Comparison of ENCODE assay signal across 18 mouse cellular contexts in genomic region chr9:65681634-65681940, GRCm38 (mm10). TPM values are rescaled to one million over a fixed set of nuclear protein-coding genes. Genes with fewer than 3 reads are reported as not detected.
DNase-seq lines count a peak whose midpoint lies in the region; ATAC-seq and TF ChIP-seq lines count a peak whose summit lies in the region.
"Had no signal": no experiment of that assay in that cellular context is flagged by ENCODE, and none has a peak within 500 bp of the region (broad histone marks: within the 10 kb centered on the region; RNA-seq: fewer than 3 reads in every experiment).

No protein-coding gene starts in this region.

- ATAC-seq in hindbrain, embryonic 14.5 days (ENCODE audit: low FRiP score): no peak
- ATAC-seq in hindbrain, postnatal 0 days: no peak
- ATAC-seq in lung, embryonic 16.5 days (ENCODE audit: low read depth): no peak
- ATAC-seq in inflammation-experienced regulatory T-cells, adult 6 months: no peak
- ATAC-seq: forebrain, embryonic 14.5 days; midbrain, embryonic 16.5 days had no signal

- no peak for TF ChIP-seq CTCF in gastrocnemius, adult 2 months (IDR thresholded peaks at IDR 0.05)
- TF ChIP-seq CTCF in hindbrain, postnatal 0 days (IDR thresholded peaks at IDR 0.05; ENCODE audit: low read depth): no peak

- H3K4me1 ChIP-seq in hindbrain, embryonic 14.5 days (replicated peaks; ENCODE audit: control insufficient read depth, insufficient read depth, low read length): peaks cover 49% of the 10 kb centered on the region
- peaks cover 28% of the 10 kb centered on the region for H3K4me1 ChIP-seq in hindbrain, postnatal 0 days (ENCODE audit: insufficient read depth, low read length)
- peaks cover 51% of the 10 kb centered on the region for H3K4me1 ChIP-seq in lung, embryonic 16.5 days (replicated peaks; ENCODE audit: control insufficient read depth, insufficient read depth, low read length)

- H3K36me3 ChIP-seq in hindbrain, embryonic 14.5 days (replicated peaks; ENCODE audit: control insufficient read depth, insufficient read depth): peaks cover 6% of the 10 kb centered on the region
- peaks cover 6% of the 10 kb centered on the region; the same call in 1 of the 2 replicates for H3K36me3 ChIP-seq in hindbrain, postnatal 0 days (ENCODE audit: insufficient read depth, low read length)
- H3K36me3 ChIP-seq in lung, embryonic 16.5 days (ENCODE audit: control insufficient read depth, insufficient read depth, low read length): peaks cover 4% of the 10 kb centered on the region
- H3K36me3 ChIP-seq: hindbrain, embryonic 15.5 days had no signal

- 0 out of 2 replicates have a peak overlapping the region, but pooled peaks have one; percentile 16 for H3K9ac ChIP-seq in hindbrain, embryonic 14.5 days
- no peak overlapping the region for H3K9ac ChIP-seq in hindbrain, postnatal 0 days (replicated peaks; ENCODE audit: low read length)
- H3K9ac ChIP-seq in lung, embryonic 16.5 days (ENCODE audit: low read length): no peak overlapping the region
- H3K9ac ChIP-seq: hindbrain, embryonic 15.5 days; limb, embryonic 15.5 days; lung, embryonic 14.5 days had no signal

- intact Hi-C loops in gastrocnemius, adult 2 months (cut with DNase I): no loop called here

- peak overlapping the region; percentile 8; the same call in 1 of the 2 replicates for H3K4me3 ChIP-seq in gastrocnemius, adult 2 months
- no peak overlapping the region for H3K4me3 ChIP-seq in hindbrain, embryonic 14.5 days (replicated peaks; ENCODE audit: low read length)
- no peak overlapping the region for H3K4me3 ChIP-seq in hindbrain, postnatal 0 days (ENCODE audit: low read length)
- no peak overlapping the region for H3K4me3 ChIP-seq in lung, embryonic 16.5 days (ENCODE audit: low read length)
- H3K4me3 ChIP-seq: erythroblast, embryonic 14.5 days; hindbrain, embryonic 15.5 days; limb, embryonic 15.5 days had no signal

- DNase-seq in gastrocnemius, adult 2 months: no peak
- DNase-seq in gastrocnemius, adult 18-20 months (ENCODE audit: low spot score): no peak
- no peak for DNase-seq in hindbrain, embryonic 14.5 days (ENCODE audit: low spot score)
- DNase-seq in hindbrain, postnatal 0 days (ENCODE audit: low spot score): no peak
- no peak for DNase-seq in lung, postnatal 36 days
- DNase-seq: adrenal gland, postnatal 14 days; cerebellum, adult 8-10 months; gastrocnemius, postnatal 10 days; kidney, adult 9 months; kidney, postnatal 36 days had no signal

- H3K27me3 ChIP-seq in hindbrain, embryonic 14.5 days (ENCODE audit: control insufficient read depth, insufficient read depth, low read length): no peaks in the 10 kb centered on the region
- H3K27me3 ChIP-seq in hindbrain, postnatal 0 days (ENCODE audit: insufficient read depth, low read length): no peaks in the 10 kb centered on the region
- no peaks in the 10 kb centered on the region for H3K27me3 ChIP-seq in lung, embryonic 16.5 days (ENCODE audit: control insufficient read depth, insufficient read depth, low read depth, low read length)
- H3K27me3 ChIP-seq: hindbrain, embryonic 15.5 days; limb, embryonic 15.5 days had no signal

- no peak overlapping the region for H3K4me2 ChIP-seq in hindbrain, embryonic 14.5 days (replicated peaks)
- H3K4me2 ChIP-seq in hindbrain, postnatal 0 days (ENCODE audit: low read depth, low read length): no peak overlapping the region
- H3K4me2 ChIP-seq in lung, embryonic 16.5 days (ENCODE audit: low read depth, low read length): peak overlapping the region; percentile 3; the same call in 1 of the 2 replicates
- H3K4me2 ChIP-seq: hindbrain, embryonic 15.5 days; limb, embryonic 15.5 days had no signal

- peak overlapping the region; percentile 92 for H3K27ac ChIP-seq in gastrocnemius, adult 2 months
- no peak overlapping the region for H3K27ac ChIP-seq in hindbrain, embryonic 14.5 days
- no peak overlapping the region for H3K27ac ChIP-seq in hindbrain, postnatal 0 days
- H3K27ac ChIP-seq in lung, embryonic 16.5 days (ENCODE audit: low read length): 0 out of 2 replicates have a peak overlapping the region, but pooled peaks have one; percentile 8
- H3K27ac ChIP-seq: hindbrain, embryonic 15.5 days; limb, embryonic 15.5 days had no signal

- no peaks in the 10 kb centered on the region for H3K9me3 ChIP-seq in hindbrain, embryonic 14.5 days (ENCODE audit: control insufficient read depth, low read length)
- no peaks in the 10 kb centered on the region for H3K9me3 ChIP-seq in hindbrain, postnatal 0 days (ENCODE audit: low read length)
- no peaks in the 10 kb centered on the region for H3K9me3 ChIP-seq in lung, embryonic 16.5 days (ENCODE audit: control insufficient read depth, low read length)
- H3K9me3 ChIP-seq: hindbrain, embryonic 15.5 days; limb, embryonic 15.5 days had no signal

- WGBS in hindbrain, embryonic 14.5 days: 94% methylated on average over 2 of the region's 2 CpGs
- WGBS in hindbrain, postnatal 0 days: 86% methylated on average over 2 of the region's 2 CpGs
- WGBS in lung, embryonic 16.5 days: 83% methylated on average over 2 of the region's 2 CpGs

RNA-seq across cellular contexts. Expression of gene Oaz2, which starts 13.8 kb away (rescaled TPM):
- total RNA-seq in gastrocnemius, adult 2 months (2021): 100 to 1,000 TPM; 195 to 201 TPM
- total RNA-seq in gastrocnemius, adult 18-20 months (2021): 100 to 1,000 TPM; 223 to 247 TPM
- 280 and 287 TPM in 2 replicates for polyA plus RNA-seq in hindbrain, embryonic 14.5 days (2014; fragmentation: Nextera tagmentation; extraction: Ambion mirVana)
- total RNA-seq in hindbrain, postnatal 0 days (2014; rRNA removed): 274 and 284 TPM in 2 replicates
- 365 and 387 TPM in 2 replicates for polyA plus RNA-seq in hindbrain, postnatal 0 days (2015; fragmentation: Nextera tagmentation; extraction: Ambion mirVana)
- 455 and 472 TPM in 2 replicates for polyA plus RNA-seq in lung, embryonic 16.5 days (2015; fragmentation: Nextera tagmentation; extraction: Ambion mirVana)
- polyA plus RNA-seq in inflammation-experienced regulatory T-cells, adult 6 months (2017; shearing (Covaris generic)): 10 to 100 TPM; 26.3 to 30.5 (median 26.9) TPM

RNA-seq across cellular contexts. Expression of gene Rbpms2, which starts 52.1 kb away (rescaled TPM):
- total RNA-seq in gastrocnemius, adult 2 months (2021): 1 to 10 TPM in 1 of 2 experiments, under 1 TPM in 1; 0.99 to 1.8 TPM
- 1 to 10 TPM; 1.5 to 2.3 TPM for total RNA-seq in gastrocnemius, adult 18-20 months (2021)
- polyA plus RNA-seq in hindbrain, embryonic 14.5 days (2014; fragmentation: Nextera tagmentation; extraction: Ambion mirVana): 4.0 and 4.7 TPM in 2 replicates
- 3.3 and 5.9 TPM in 2 replicates for total RNA-seq in hindbrain, postnatal 0 days (2014; rRNA removed)
- polyA plus RNA-seq in hindbrain, postnatal 0 days (2015; fragmentation: Nextera tagmentation; extraction: Ambion mirVana): 3.8 and 5.1 TPM in 2 replicates
- polyA plus RNA-seq in lung, embryonic 16.5 days (2015; fragmentation: Nextera tagmentation; extraction: Ambion mirVana): 10.8 and 14.1 TPM in 2 replicates
- polyA plus RNA-seq in inflammation-experienced regulatory T-cells, adult 6 months (2017; shearing (Covaris generic)): 1 to 10 TPM in 1 of 3 experiments, not detected in 2; 1.0 TPM

Comparison
In these comparisons a context has a peak if more than half of its experiments do, and no peak if none do; other contexts are left out.
1. H3K27ac ChIP-seq: peak in gastrocnemius, adult 2 months (single experiment) and lung, embryonic 16.5 days (single experiment); none in hindbrain, embryonic 14.5 days (single experiment) and hindbrain, postnatal 0 days (single experiment).